Mouse (Mus musculus) hindbrain, embryonic 15.5 days (tissue): ENCODE measurements around the gene Fgfr2. TPM values are rescaled to one million over a fixed set of nuclear protein-coding genes. Genes with fewer than 3 reads are reported as not detected.

ENCODE experiments used
- ATAC-seq: fragments of 200-750 bp; cut with Nextera tagmentation; 2 replicates; pipeline ENCODE4 v1.8.0; 2017; ENCODE audit warnings: low read depth, moderate number of reproducible peaks, moderate TSS enrichment; ENCODE audit not compliant: low FRiP score
- H3K27ac ChIP-seq: fragments of 300-500 bp; sonication (generic); replicated peaks from 2 replicates; pipeline ENCODE4 v1.5.1; 2015; ENCODE audit warnings: mild to moderate bottlenecking, inconsistent platforms
- H3K27me3 ChIP-seq: fragments of 300-500 bp; sonication (generic); 2 replicates; pipeline ENCODE4 v1.6.1; 2015; ENCODE audit warnings: control low read depth, inconsistent platforms
- H3K36me3 ChIP-seq: fragments of 300-500 bp; sonication (generic); 2 replicates; pipeline ENCODE4 v1.6.1; 2015; ENCODE audit warnings: control low read depth, inconsistent platforms
- H3K4me1 ChIP-seq: fragments of 300-500 bp; sonication (generic); replicated peaks from 2 replicates; pipeline ENCODE4 v1.6.1; 2015; ENCODE audit warnings: control low read depth, inconsistent platforms
- H3K4me2 ChIP-seq: fragments of 300-500 bp; sonication (generic); 2 replicates; pipeline ENCODE4 v1.6.1; 2015; ENCODE audit warnings: moderate library complexity, mild to moderate bottlenecking, inconsistent platforms
- H3K4me3 ChIP-seq: fragments of 300-500 bp; sonication (generic); 2 replicates; pipeline ENCODE4 v1.5.1; 2015; ENCODE audit warnings: mild to moderate bottlenecking, inconsistent platforms
- H3K9ac ChIP-seq: fragments of 300-500 bp; sonication (generic); 2 replicates; pipeline ENCODE4 v1.6.1; 2015; ENCODE audit warnings: inconsistent platforms
- H3K9me3 ChIP-seq: fragments of 300-500 bp; sonication (generic); 2 replicates; pipeline ENCODE4 v1.6.1; 2016; ENCODE audit warnings: control low read depth, inconsistent platforms
- WGBS: fragments of 180-500 bp; shearing (Covaris S2); methylation state at CpG from one replicate; pipeline ENCODE4 v1.1.7; 2015; 5-methylcytosine and 5-hydroxymethylcytosine counted together
- polyA plus RNA-seq: library from polyadenylated mRNA; unstranded; fragments of >200 nt; fragmentation: Nextera tagmentation; extraction: Ambion mirVana; gene quantifications from 2 replicates; pipeline ENCODE4 v1.2.1, GENCODE M21; 2015

The Fgfr2 gene
- polyA plus RNA-seq, 1 experiment from 2014 or later: 28.5 TPM

DNA sequence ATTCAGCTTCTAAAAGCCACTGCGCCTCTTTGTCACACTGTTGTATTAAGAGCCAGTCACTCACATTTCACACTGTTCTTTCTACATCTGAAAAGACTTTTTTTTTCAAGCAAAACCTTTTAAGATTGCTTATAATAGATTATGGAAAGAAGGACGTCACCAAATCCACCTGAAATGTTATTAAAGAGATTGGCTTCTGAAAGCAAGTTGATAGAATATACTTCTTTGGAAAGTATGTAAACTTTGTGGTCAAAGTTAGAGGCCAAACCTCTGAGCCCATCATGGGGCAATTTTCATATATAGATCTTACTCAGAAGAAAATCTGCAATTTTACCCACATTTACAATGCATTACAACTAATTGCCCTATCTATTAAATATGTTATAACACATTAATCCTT is 306.6 kb downstream of the Fgfr2 start:
- ATAC-seq: no peak
- no peaks in the 10 kb centered on the region for H3K36me3 ChIP-seq
- H3K4me1 ChIP-seq: peaks cover 21% of the 10 kb centered on the region
- no peak overlapping the region for H3K27ac ChIP-seq
- H3K9me3 ChIP-seq: no peaks in the 10 kb centered on the region
- no peak overlapping the region for H3K4me3 ChIP-seq
- H3K27me3 ChIP-seq: no peaks in the 10 kb centered on the region
- 47% methylated on average over 2 of the region's 2 CpGs for WGBS
- no peak overlapping the region for H3K9ac ChIP-seq
- no peak overlapping the region for H3K4me2 ChIP-seq

DNA sequence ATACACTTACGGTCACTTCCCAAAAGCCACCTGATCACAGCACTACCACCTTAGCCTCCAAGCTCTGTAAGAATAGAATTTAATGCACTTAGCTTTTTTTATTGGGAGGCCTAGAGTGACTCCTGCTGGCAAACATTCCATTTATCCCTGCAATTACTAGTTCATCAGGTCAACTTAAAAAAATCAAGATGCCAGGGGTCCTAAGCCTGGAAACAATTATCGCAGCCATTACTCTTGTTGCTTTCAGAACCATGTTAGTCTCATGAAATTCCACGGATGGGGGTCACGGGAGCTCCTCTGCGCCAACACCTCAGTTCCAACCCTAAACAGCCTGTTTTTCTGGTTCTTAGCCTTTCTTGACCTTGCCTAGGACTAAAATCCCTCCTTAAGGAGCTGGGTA is 308.1 kb downstream of the Fgfr2 start:
- Histone ChIP-seq H3K27ac (no peak overlapping the region), H3K4me2 (no peak overlapping the region), H3K27me3 (no peaks in the 10 kb centered on the region), H3K4me1 (peaks cover 35% of the 10 kb centered on the region), H3K9me3 (no peaks in the 10 kb centered on the region), H3K36me3 (no peaks in the 10 kb centered on the region), H3K4me3 (no peak overlapping the region), H3K9ac (no peak overlapping the region)
- ATAC-seq: no peak
- WGBS: 81% methylated on average over 5 of the region's 5 CpGs

DNA sequence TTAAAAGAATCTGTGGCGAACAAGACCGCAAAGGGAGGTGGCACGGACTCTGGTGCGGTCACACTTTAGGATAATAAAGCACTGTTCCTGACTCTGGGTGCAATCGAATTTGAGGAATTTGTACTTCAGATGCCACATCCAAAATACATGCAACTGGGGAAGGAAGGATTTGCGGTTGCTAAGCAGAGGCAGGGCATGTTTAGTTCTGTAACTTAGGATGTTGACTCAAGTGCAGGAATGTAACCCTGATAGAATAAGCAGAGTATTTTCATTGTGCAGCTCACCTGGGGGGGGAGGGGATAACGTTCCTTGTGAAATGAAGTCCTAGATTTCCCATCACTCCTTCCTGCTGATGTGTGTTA is 309.1 kb downstream of the Fgfr2 start:
- peak overlapping the region; percentile 89 for H3K27ac ChIP-seq
- peak overlapping the region; percentile 67 for H3K9ac ChIP-seq
- H3K9me3 ChIP-seq: no peaks in the 10 kb centered on the region
- H3K27me3 ChIP-seq: no peaks in the 10 kb centered on the region
- peaks cover 45% of the 10 kb centered on the region for H3K4me1 ChIP-seq
- under 1% methylated on average over 7 of the region's 7 CpGs for WGBS
- ATAC-seq: no peak
- peak overlapping the region; percentile 93 for H3K4me2 ChIP-seq
- no peaks in the 10 kb centered on the region for H3K36me3 ChIP-seq
- peak overlapping the region; percentile 63 for H3K4me3 ChIP-seq

DNA sequence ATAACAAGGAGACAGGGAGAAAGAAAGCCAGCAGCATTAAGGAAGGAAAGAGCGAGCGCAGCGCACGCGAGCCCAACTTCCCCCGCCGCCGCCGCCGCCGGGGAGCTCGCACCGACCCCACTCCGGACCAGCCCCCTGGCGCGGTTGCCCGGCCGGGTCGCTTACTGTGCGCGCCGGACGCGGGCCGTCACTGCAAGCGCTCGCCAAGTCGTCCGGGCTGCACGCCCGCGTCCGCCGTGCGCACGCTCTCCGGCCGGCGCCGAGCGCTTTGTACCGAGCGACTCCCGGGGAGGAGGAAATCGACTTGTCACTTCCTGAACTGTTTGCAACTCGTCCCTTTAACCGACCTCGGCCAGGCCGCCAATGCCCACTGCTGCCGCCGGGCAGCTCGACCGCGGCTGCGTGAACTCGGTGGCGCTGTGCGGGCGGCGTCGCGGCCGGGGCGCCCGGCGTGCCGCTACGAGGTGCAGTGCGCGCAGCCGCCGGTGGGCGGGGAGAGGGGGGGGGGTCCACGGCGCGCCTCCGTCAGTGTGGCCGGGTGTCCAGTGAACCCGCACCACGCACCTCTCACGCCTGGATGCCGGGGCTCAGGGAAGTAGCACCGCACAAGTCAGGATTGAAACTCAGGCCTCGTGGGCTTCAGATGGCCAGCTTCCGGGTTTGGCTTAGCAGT is 309.6 kb downstream of the Fgfr2 start, which contains the start of gene Fam53b:
Gene Fam53b (minus strand): TSS at position 471 of the 673 bp plus-strand sequence.
- peak within 1 kb of the TSS; percentile 89 for H3K27ac ChIP-seq
- H3K9me3 ChIP-seq: no peaks in the 10 kb centered on the region
- no peaks in the 10 kb centered on the region for H3K36me3 ChIP-seq
- no peaks in the 10 kb centered on the region for H3K27me3 ChIP-seq
- peak within 1 kb of the TSS; percentile 67 for H3K9ac ChIP-seq
- peak within 1 kb of the TSS; percentile 63 for H3K4me3 ChIP-seq
- ATAC-seq: peak; percentile 59
- H3K4me1 ChIP-seq: peaks cover 50% of the 10 kb centered on the region
- H3K4me2 ChIP-seq: peak within 1 kb of the TSS; percentile 93
- WGBS: under 1% methylated on average over 81 of the region's 85 CpGs

DNA sequence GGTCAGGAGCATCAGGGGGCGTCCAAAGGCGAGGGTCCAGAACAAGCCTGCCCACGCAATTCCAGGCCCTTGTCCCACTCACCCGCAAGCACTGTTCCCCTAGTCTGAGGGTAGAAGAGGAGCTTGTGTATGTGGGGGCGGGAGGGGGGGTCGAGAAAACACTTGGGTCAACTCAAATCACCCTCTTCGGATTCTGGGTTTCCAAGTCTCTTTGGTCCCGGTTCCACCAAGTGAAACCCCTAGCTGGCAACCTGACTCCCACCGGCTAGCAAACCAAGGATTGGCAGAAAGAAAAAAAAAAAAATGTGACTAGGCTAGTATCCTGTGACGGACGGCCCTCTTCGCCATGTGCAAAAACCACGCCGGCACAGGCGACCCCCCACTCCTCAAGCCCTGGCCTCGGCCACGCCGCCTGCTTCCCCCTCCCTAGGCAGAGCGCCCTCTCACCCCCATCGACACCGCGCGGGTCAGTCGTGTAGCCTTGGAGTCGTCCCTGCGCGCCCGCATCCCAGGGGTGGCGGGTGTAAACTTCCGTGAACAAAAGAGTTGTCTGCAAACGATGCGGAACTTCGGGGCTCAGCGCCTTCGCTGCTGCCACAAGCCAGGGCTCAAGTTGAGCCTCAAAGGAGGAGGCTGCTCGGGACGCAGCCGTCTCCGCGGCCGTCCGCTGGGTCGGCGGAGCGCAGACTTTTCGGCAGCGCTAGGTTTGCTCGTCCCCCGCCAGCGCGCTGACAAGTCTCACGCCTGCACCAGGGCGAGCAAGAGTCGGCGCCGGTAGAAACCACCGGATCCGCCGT is 310.3 kb downstream of the Fgfr2 start:
- peak; percentile 24 for ATAC-seq
- peak overlapping the region; percentile 93 for H3K4me2 ChIP-seq
- H3K36me3 ChIP-seq: no peaks in the 10 kb centered on the region
- H3K27me3 ChIP-seq: no peaks in the 10 kb centered on the region
- H3K9me3 ChIP-seq: no peaks in the 10 kb centered on the region
- WGBS: under 1% methylated on average over 59 of the region's 59 CpGs
- peak overlapping the region; percentile 63 for H3K4me3 ChIP-seq
- H3K9ac ChIP-seq: peak overlapping the region; percentile 67
- peak overlapping the region; percentile 89 for H3K27ac ChIP-seq
- H3K4me1 ChIP-seq: peaks cover 58% of the 10 kb centered on the region

DNA sequence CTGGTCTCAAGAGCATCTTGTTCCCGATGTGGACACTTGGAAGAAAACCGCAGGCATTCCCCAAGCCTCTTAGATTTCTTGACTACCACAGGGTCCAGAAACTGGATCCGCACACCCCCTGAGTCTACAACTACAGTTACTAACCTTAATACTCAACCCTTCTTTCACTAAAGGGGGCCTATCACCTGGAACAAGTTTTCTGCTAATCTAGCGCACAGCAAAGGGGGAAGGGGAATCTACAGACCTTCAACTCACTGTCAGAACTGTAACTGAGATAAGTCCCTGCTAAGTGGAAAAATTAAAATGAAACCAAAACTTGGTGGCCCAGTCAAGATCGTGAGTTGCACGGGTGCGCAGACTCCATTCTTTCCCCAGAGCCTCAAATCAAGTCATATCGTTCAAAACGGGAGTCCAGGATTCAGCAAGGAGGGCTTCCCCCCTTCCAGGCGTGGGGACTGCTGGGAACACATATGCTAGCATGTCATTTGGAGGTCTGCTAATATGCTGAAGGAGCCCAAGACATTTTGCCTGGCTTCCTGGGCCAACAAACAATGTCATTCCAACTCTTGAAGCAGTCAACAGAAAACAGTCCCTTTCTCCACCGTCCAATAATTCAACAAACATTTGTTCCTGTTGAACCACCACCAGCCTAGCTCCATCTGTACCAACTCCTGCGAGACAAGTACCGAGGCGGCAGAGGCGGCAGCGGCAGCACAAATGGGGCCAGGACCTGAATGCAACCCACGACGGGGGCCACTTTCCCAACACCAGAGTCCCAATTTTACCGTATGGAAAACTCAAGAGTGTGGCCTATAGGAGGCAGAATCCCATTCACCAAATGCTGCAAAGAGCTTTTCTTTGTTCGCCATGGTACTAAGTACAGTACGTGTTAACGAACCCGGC is 311.2 kb downstream of the Fgfr2 start:
- peaks cover 66% of the 10 kb centered on the region for H3K4me1 ChIP-seq
- no peaks in the 10 kb centered on the region for H3K36me3 ChIP-seq
- peak overlapping the region; percentile 63 for H3K4me3 ChIP-seq
- H3K9ac ChIP-seq: peak overlapping the region; percentile 67
- H3K9me3 ChIP-seq: no peaks in the 10 kb centered on the region
- ATAC-seq: no peak
- no peaks in the 10 kb centered on the region for H3K27me3 ChIP-seq
- H3K4me2 ChIP-seq: peak overlapping the region; percentile 93
- 8% methylated on average over 23 of the region's 23 CpGs for WGBS
- peak overlapping the region; percentile 89 for H3K27ac ChIP-seq

DNA sequence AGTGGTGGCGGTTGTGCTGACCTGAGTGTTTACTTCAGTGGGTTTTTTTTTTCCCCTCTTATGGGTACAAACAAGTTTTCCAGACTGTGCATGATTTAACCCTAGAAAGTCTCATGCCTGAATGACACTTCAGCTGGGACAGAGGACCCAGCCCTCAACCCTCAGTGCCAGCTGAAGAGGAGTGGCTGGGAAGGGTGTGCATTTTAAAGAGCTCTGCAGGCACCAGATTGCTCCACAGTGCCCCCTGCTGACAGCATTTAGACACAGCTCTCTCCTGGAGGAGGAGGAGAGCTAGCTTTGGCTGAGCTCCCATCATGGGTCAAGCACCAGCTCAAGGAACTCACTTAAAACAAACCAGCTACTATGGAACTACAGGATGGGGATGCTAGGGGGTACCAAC is 312.3 kb downstream of the Fgfr2 start:
- WGBS: 63% methylated on average over 1 of the region's 1 CpGs
- H3K36me3 ChIP-seq: no peaks in the 10 kb centered on the region
- H3K9me3 ChIP-seq: no peaks in the 10 kb centered on the region
- peaks cover 77% of the 10 kb centered on the region for H3K4me1 ChIP-seq
- H3K27ac ChIP-seq: peak overlapping the region; percentile 72
- peak; percentile 39; the same call in 1 of the 2 replicates for ATAC-seq
- no peak overlapping the region for H3K9ac ChIP-seq
- H3K4me3 ChIP-seq: no peak overlapping the region
- peak overlapping the region; percentile 93 for H3K4me2 ChIP-seq
- no peaks in the 10 kb centered on the region for H3K27me3 ChIP-seq

DNA sequence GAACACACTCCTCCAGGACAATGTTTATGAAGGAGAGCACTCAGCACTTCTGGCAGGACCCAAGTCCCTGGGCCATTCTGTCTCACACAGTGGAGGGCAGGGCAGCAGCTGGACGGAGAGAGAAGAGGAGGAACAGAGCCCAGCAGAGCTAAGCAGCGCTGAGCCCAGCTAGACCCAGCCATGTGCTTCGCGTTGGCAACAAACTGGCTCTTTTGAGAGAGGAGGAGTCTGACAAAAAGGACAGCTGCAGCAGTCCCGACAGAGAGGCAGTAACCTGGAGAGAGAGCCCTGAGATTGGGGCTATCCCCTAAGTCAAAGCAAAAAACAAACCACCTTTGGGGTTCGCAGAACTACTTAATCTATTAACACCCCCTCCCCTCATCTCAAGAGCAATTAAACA is 312.8 kb downstream of the Fgfr2 start:
- H3K9ac ChIP-seq: no peak overlapping the region
- ATAC-seq: no peak

DNA sequence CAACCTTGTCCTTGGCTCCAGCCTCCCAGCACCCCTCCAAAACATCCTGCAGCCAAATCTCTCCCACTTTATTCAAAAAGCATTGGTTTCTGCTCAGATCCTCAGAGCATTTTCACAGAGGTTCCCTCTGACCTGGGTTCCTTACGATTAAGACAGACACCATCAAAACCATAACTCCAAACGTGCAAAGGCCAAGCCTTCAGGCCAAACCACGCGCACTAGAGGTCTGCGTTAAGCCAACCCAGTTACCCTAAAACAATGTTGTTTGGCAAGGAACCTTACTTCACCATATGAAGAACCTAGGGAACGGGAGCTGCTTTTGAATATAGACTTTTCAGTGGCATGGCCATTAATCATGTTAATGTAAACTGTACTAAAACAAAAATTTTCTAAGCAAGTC is 313.4 kb downstream of the Fgfr2 start:
- Histone ChIP-seq H3K4me2 (peak overlapping the region; percentile 32), H3K9me3 (no peaks in the 10 kb centered on the region), H3K27me3 (no peaks in the 10 kb centered on the region), H3K4me3 (no peak overlapping the region), H3K27ac (peak overlapping the region; percentile 72), H3K4me1 (peaks cover 87% of the 10 kb centered on the region), H3K36me3 (no peaks in the 10 kb centered on the region), H3K9ac (0 out of 2 replicates have a peak overlapping the region, but pooled peaks have one; percentile 12)
- no peak for ATAC-seq
- whole genome bisulfite sequencing: 19% methylated on average over 6 of the region's 6 CpGs

More for the DNA sequence above, 312.8 kb downstream of the Fgfr2 start:
- Histone ChIP-seq H3K36me3 (no peaks in the 10 kb centered on the region), H3K27ac (peak overlapping the region; percentile 72), H3K27me3 (no peaks in the 10 kb centered on the region), H3K9me3 (no peaks in the 10 kb centered on the region), H3K4me2 (peak overlapping the region; percentile 93), H3K4me3 (no peak overlapping the region), H3K4me1 (peaks cover 82% of the 10 kb centered on the region)
- WGBS: 12% methylated on average over 6 of the region's 6 CpGs

DNA sequence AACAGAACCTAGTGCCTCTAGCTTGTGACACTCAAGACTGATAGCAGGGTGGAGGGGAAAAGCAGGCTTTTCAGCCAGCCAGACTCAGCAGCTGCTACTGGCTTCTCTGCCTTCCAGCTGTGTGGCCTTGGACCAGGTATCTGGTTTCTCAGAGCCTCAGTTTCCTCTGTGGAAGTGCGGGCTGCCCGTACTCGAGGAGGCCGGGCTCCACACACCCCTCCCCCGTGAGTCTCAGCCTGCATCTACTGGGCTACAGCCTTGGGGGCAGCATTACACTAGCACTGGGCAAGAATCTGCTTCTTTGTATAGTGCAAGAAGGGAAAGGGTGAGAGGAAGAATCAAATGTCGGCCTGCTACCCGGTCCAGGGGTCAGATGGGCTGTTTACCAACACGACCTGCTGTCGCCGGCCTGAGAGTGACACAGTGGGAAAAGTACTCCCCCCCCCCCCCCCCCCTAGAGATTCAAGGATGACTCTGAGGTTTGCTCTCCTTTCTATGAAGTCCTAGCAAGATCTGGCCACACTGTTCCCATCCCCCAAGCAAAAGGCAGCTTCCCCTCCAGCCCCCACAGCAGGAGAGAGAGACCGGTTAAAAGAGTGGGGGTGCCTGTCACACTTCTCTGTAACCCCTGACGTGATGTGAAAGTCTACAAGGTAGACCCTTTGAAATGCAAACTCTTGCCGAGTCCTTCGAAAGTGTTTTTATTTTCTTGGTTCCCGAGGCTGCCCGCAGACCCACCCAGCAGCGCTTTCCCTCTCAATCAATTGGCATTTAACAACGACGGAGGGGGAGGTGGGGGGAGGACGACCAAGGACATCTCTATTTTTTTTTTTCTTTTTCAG is 314.1 kb downstream of the Fgfr2 start:
- Histone ChIP-seq H3K27me3 (no peaks in the 10 kb centered on the region), H3K9ac (peak overlapping the region; percentile 32; the same call in 1 of the 2 replicates), H3K27ac (peak overlapping the region; percentile 72), H3K4me3 (no peak overlapping the region), H3K4me2 (peak overlapping the region; percentile 32), H3K36me3 (no peaks in the 10 kb centered on the region), H3K9me3 (no peaks in the 10 kb centered on the region), H3K4me1 (peaks cover 82% of the 10 kb centered on the region)
- WGBS: 5% methylated on average over 20 of the region's 20 CpGs
- peak; percentile 47 for ATAC-seq
